Mouse (Mus musculus) thymus, adult 2 months (tissue): ENCODE data around the gene Rrp15. TPM values are rescaled to one million over a fixed set of nuclear protein-coding genes. Genes with fewer than 3 reads are reported as not detected.

Source experiments
- DNase-seq: peaks from one replicate; pipeline ENCODE4 v3.0.0; 2021
- H3K27ac ChIP-seq: fragments of 200-500 bp; 2 replicates; pipeline ENCODE4 v1.5.1; 2012; ENCODE audit warnings: low read length, control low read depth; ENCODE audit not compliant: control insufficient read depth, insufficient read depth
- H3K27me3 ChIP-seq: fragments of 200-500 bp; 2 replicates; pipeline ENCODE4 v1.6.1; 2012; ENCODE audit warnings: mild to moderate bottlenecking, low read length, moderate library complexity, mixed read lengths; ENCODE audit not compliant: control insufficient read depth, insufficient read depth
- H3K36me3 ChIP-seq: fragments of 200-500 bp; 2 replicates; pipeline ENCODE4 v1.6.1; 2012; ENCODE audit warnings: mild to moderate bottlenecking, low read length, moderate library complexity; ENCODE audit not compliant: control insufficient read depth, insufficient read depth
- H3K4me1 ChIP-seq: fragments of 200-500 bp; replicated peaks from 2 replicates; pipeline ENCODE4 v1.6.1; 2012; ENCODE audit warnings: low read length; ENCODE audit not compliant: control insufficient read depth, insufficient read depth
- H3K4me3 ChIP-seq: fragments of 200-500 bp; 2 replicates; pipeline ENCODE4 v1.5.1; 2012; ENCODE audit warnings: mild to moderate bottlenecking, low read length, control low read depth, moderate library complexity; ENCODE audit not compliant: control insufficient read depth, insufficient read depth
- CTCF ChIP-seq: fragments of 200-500 bp; IDR thresholded peaks from 2 replicates; pipeline ENCODE4 v1.5.1; 2012; ENCODE audit warnings: mild to moderate bottlenecking, control low read depth, low read length, moderate library complexity, borderline replicate concordance; ENCODE audit not compliant: control insufficient read depth, poor library complexity, insufficient read depth; ENCODE audit errors: extremely low read depth
- POLR2A ChIP-seq: fragments of 200-500 bp; IDR thresholded peaks from 2 replicates; pipeline ENCODE4 v1.6.1; 2012; ENCODE audit warnings: mild to moderate bottlenecking, low read length, control low read depth, moderate library complexity; ENCODE audit not compliant: control insufficient read depth, poor library complexity, insufficient read depth; ENCODE audit errors: extremely low read depth
- WGBS: fragments of 180-500 bp; shearing (Covaris S2); methylation state at CpG from one replicate; pipeline ENCODE4 v1.1.7; 2018; 5-methylcytosine and 5-hydroxymethylcytosine counted together
- polyA plus RNA-seq: library from polyadenylated mRNA; depleted of rRNA; stranded (reverse); fragments of >200 nt; gene quantifications from 2 replicates; pipeline ENCODE4 v1.2.3, GENCODE M21; 2012

The Rrp15 gene
- polyA plus RNA-seq, 1 experiment, result 3.2 TPM

DNA sequence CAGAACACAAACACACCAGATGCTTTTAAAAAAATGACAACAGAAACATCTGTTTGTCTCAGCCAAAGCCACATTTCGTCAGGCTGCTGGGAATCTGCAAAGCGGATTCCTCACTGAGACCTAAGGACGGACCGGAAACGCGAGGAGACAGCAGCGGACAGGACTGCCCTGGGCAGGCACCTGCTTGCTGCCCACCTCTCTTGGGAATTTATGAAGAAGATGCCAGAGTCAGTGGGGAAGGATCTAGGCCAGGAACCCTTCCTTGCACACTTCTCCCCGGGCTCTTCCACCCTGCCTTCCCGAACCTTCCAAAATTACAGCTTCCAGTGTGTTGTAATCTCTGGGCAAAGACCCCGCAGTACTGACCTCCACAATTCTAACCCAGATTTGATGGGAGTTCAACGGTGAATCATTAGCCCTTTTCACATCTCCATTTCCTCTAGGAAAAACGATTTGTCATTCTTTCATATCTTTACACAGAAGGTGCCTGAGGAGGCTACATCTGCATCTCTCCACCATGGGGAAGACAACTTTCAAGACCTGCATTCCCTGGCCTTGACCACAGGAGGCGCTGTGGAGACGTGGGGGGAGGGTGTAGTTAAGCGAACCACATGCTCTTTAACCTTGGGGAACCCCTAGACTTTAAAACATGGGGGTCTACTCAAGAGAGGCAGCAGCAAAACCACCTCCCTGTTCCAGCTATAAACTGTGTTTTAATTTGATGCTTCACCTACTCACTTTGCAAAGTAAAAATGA is 50.4 kb downstream of the Rrp15 start:
- H3K4me1 ChIP-seq, result no peaks in the 10 kb centered on the region
- no peak overlapping the region for H3K27ac ChIP-seq
- H3K27me3 ChIP-seq, result peaks cover 2% of the 10 kb centered on the region; the same call in 1 of the 2 replicates
- H3K4me3 ChIP-seq, result no peak overlapping the region
- TF ChIP-seq CTCF (no peak), POLR2A (no peak)
- WGBS, result 79% methylated on average over 15 of the region's 15 CpGs
- no peak for DNase-seq
- H3K36me3 ChIP-seq, result no peaks in the 10 kb centered on the region

DNA sequence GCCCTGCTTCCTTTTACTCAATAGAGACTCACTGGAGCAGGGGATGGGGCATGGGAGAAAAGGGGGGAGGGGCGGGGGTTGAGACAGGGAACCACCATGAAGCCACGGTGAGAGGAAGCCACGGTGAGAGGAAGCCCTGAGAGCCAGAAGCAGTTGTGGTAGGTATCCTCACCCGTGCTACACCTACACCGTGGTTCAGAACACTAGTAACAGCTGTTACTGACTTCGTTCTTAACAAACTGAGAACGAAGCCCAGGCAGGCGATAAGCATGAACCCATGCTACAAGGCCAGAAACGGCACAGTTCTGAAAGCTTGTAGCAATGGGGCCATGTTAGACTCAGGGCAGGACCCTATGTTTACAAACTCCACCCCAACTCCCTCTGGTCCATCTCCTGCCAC is 52.9 kb downstream of the Rrp15 start:
- TF ChIP-seq CTCF (no peak), POLR2A (no peak)
- H3K4me3 ChIP-seq, result no peak overlapping the region
- no peaks in the 10 kb centered on the region; the same call in 1 of the 2 replicates for H3K27me3 ChIP-seq
- WGBS, result 54% methylated on average over 9 of the region's 9 CpGs
- DNase-seq, result no peak
- H3K27ac ChIP-seq, result no peak overlapping the region
- H3K4me1 ChIP-seq, result no peaks in the 10 kb centered on the region
- no peaks in the 10 kb centered on the region for H3K36me3 ChIP-seq

DNA sequence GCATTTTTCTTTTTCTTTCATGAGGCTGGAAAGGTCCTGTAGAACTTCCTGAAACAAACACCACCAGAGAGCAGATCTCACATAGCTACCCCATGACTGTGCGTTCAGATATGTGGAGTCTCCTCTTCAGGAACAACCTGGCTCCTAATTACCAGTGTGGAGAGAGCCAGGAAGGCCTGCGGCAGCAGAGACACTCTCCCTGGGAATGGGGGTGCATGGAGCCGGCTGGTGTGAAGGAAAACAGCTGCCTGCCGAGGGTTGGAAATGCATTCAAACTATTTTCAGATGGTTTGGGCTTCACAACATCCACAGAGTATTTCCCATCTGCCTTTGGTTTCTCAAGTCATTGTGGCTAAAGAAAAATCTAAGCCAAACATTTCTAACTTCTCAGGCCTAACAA is 53.8 kb downstream of the Rrp15 start:
- 89% methylated on average over 4 of the region's 4 CpGs for WGBS
- Histone ChIP-seq H3K4me3 (no peak overlapping the region), H3K4me1 (no peaks in the 10 kb centered on the region), H3K27ac (no peak overlapping the region), H3K36me3 (no peaks in the 10 kb centered on the region), H3K27me3 (no peaks in the 10 kb centered on the region)
- no peak for DNase-seq
- no peak for TF ChIP-seq POLR2A
- no peak for TF ChIP-seq CTCF

DNA sequence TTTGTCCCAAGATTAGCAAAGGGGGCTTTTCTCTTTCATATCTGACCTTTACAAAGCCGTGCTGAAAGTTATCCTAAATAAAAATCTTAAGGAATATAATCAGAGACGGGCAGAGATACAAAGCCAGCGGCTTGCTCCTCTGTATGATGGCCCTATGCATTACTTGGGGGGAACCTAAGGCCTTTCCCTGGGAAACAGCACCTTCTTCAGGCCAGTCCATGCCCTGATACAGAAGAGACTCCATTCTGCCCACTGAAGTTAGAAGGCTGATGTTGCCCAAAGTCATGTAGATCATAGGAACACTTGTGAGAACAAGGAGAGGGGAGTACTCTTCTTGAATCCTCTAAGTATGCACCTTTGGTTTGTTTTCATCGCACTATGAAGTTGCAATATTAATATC is 56.8 kb downstream of the Rrp15 start:
- TF ChIP-seq CTCF, result no peak
- TF ChIP-seq POLR2A, result no peak
- H3K27me3 ChIP-seq, result no peaks in the 10 kb centered on the region
- 92% methylated on average over 4 of the region's 4 CpGs for WGBS

DNA sequence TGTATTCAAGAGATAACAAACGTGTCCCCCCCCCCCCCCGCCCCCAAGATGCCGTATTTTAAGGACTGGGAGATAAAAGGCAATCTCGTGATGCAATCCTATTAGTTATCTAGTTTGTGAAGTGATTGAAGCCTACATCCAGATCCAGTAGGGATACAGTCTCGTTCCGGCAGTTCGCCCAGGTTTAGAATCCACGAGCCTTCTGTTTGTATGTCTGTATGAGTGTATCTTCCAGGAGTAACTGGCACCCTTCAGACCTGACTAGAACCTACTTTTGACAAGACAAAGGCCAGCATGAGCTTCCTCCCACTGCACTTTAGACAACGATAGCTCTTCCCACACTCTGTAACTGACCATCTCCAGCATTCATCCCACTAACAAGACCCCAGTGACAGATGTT is 57.5 kb downstream of the Rrp15 start:
- Histone ChIP-seq H3K4me3 (no peak overlapping the region), H3K27me3 (no peaks in the 10 kb centered on the region), H3K27ac (no peak overlapping the region), H3K36me3 (no peaks in the 10 kb centered on the region), H3K4me1 (no peaks in the 10 kb centered on the region)
- 97% methylated on average over 9 of the region's 9 CpGs for WGBS
- no peak for TF ChIP-seq CTCF
- DNase-seq, result no peak

More for the DNA sequence above, 56.8 kb downstream of the Rrp15 start:
- H3K27ac ChIP-seq, result no peak overlapping the region
- H3K4me3 ChIP-seq, result no peak overlapping the region
- H3K36me3 ChIP-seq, result no peaks in the 10 kb centered on the region
- DNase-seq, result no peak
- H3K4me1 ChIP-seq, result no peaks in the 10 kb centered on the region

DNA sequence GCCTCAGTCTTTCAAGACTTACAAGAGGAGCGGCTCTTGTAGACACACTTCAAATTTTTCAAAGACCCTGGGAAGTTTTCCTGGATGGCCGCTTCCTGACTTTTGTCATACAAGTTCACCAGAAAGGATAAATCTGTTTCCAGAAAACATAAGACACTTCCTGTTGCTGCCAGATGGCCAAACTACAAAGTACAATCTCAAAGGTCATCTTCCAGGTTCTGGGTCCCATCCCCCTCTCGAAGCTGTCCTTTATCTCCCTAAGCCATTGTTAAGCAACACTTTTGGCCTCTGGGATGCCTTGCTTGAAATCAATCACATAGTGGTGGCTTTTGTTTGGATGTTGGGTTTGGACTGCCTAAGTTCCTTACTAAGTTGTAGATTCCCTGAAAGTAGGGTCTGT is 65.1 kb downstream of the Rrp15 start:
- Histone ChIP-seq H3K4me1 (no peaks in the 10 kb centered on the region), H3K4me3 (no peak overlapping the region), H3K27me3 (no peaks in the 10 kb centered on the region), H3K27ac (no peak overlapping the region), H3K36me3 (no peaks in the 10 kb centered on the region)
- 82% methylated on average over 3 of the region's 3 CpGs for WGBS
- TF ChIP-seq POLR2A (no peak), CTCF (no peak)
- no peak for DNase-seq

DNA sequence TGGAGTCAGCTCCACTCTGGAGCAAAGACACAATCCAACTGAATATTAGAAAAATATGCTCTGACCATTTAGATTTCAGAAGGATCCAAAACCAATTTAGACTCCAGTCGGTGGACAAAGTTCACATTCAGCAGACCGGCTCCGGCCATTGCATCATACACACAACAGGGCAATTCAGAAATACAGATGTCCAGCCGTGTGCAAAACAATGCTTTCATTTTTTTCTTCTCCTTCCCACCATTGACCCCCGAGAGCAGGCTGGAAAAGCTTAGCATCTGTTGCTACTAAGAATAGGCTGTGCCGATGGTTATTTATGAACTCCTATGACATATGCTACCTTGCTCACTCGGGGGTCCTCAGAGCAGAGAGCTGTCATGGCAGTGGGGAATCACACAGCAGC is 66.6 kb downstream of the Rrp15 start:
- H3K4me3 ChIP-seq, result no peak overlapping the region
- H3K4me1 ChIP-seq, result no peaks in the 10 kb centered on the region
- 77% methylated on average over 7 of the region's 7 CpGs for WGBS
- TF ChIP-seq CTCF (no peak), POLR2A (no peak)
- DNase-seq, result no peak
- no peaks in the 10 kb centered on the region for H3K36me3 ChIP-seq
- H3K27me3 ChIP-seq, result no peaks in the 10 kb centered on the region
- H3K27ac ChIP-seq, result no peak overlapping the region
